Mouse (Mus musculus) liver, adult 2 months (tissue): ENCODE data around the gene Hspb2.

ENCODE experiments used
- CTCF ChIP-seq: fragments of 200-500 bp; IDR thresholded peaks from 2 replicates; pipeline ENCODE4 v1.5.1; 2011; ENCODE audit warnings: low read depth, low read length, control low read depth
- POLR2A ChIP-seq: fragments of 200-500 bp; IDR thresholded peaks from 2 replicates; pipeline ENCODE4 v1.6.1; 2011; ENCODE audit warnings: low read length, control low read depth; ENCODE audit not compliant: insufficient read depth; ENCODE audit errors: extremely low read depth

DNA sequence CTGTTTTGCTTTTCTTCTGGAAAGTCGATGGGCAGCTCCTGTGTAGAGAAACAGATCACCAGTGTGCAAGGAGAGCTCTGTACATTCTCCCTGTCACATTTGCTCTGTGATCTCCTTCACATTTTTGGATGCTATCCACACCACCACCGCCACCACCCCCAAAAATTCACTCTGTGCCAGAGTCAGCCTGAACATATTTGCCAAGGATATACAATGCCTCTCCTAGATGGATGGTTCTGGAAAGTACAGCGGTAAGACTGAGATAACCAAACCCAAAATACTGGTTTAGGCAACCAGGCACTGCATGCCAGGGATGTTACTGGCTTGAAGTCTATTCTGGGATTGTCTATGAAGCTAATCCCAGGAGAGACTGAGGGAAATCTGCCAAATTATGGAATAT is 9.9 kb downstream of the Hspb2 start:
- TF ChIP-seq CTCF = no peak
- no peak for TF ChIP-seq POLR2A
